Mouse (Mus musculus): Measurements from ENCODE around the gene Gfod2. TPM values are rescaled to one million over a fixed set of nuclear protein-coding genes. Genes with fewer than 3 reads are reported as not detected.

Gfod2 gene
- polyA plus RNA-seq, 1 experiment from 2014 or later, result 52.9 TPM

GRCm38 (mm10) chr8:105712286-105712685, 46.2 kb downstream of the Gfod2 start:
- WGBS, result 86% methylated on average over 3 of the region's 3 CpGs

GRCm38 (mm10) chr8:105709317-105709716, 49.1 kb downstream of the Gfod2 start:
- Histone ChIP-seq H3K9ac (replicated peaks; ENCODE audit: low read depth, low read length) (no peak overlapping the region), H3K4me3 (ENCODE audit: low read depth, low read length) (no peak overlapping the region), H3K27ac (ENCODE audit: low read depth, low read length) (no peak overlapping the region), H3K27me3 (ENCODE audit: control insufficient read depth, insufficient read depth, low read length) (no peaks in the 10 kb centered on the region), H3K9me3 (ENCODE audit: control insufficient read depth, low read length) (no peaks in the 10 kb centered on the region), H3K36me3 (ENCODE audit: control insufficient read depth, insufficient read depth, low read length) (no peaks in the 10 kb centered on the region), H3K4me2 (ENCODE audit: low read depth, low read length) (no peak overlapping the region), H3K4me1 (ENCODE audit: control insufficient read depth, insufficient read depth, low read length) (peaks cover 11% of the 10 kb centered on the region; the same call in 1 of the 2 replicates)
- ATAC-seq (ENCODE audit: low read depth), result no peak
- 79% methylated on average over 14 of the region's 14 CpGs for WGBS

More at GRCm38 (mm10) chr8:105712286-105712685, 46.2 kb downstream of the Gfod2 start:
- Histone ChIP-seq H3K4me1 (ENCODE audit: control insufficient read depth, insufficient read depth, low read length) (peaks cover 3% of the 10 kb centered on the region; the same call in 1 of the 2 replicates), H3K9ac (replicated peaks; ENCODE audit: low read depth, low read length) (no peak overlapping the region), H3K27ac (ENCODE audit: low read depth, low read length) (no peak overlapping the region), H3K9me3 (ENCODE audit: control insufficient read depth, low read length) (no peaks in the 10 kb centered on the region), H3K27me3 (ENCODE audit: control insufficient read depth, insufficient read depth, low read length) (no peaks in the 10 kb centered on the region), H3K4me3 (ENCODE audit: low read depth, low read length) (no peak overlapping the region), H3K36me3 (ENCODE audit: control insufficient read depth, insufficient read depth, low read length) (peaks cover 10% of the 10 kb centered on the region), H3K4me2 (ENCODE audit: low read depth, low read length) (no peak overlapping the region)
- ATAC-seq (ENCODE audit: low read depth), result no peak

- no peak overlapping the region for H3K27ac ChIP-seq (ENCODE audit: low read depth, low read length)
- 89% methylated on average over 8 of the region's 8 CpGs for WGBS
- ATAC-seq (ENCODE audit: low read depth), result no peak
- no peaks in the 10 kb centered on the region for H3K27me3 ChIP-seq (ENCODE audit: control insufficient read depth, insufficient read depth, low read length)
- H3K4me3 ChIP-seq (ENCODE audit: low read depth, low read length), result no peak overlapping the region
- no peaks in the 10 kb centered on the region for H3K36me3 ChIP-seq (ENCODE audit: control insufficient read depth, insufficient read depth, low read length)
- no peaks in the 10 kb centered on the region for H3K9me3 ChIP-seq (ENCODE audit: control insufficient read depth, low read length)
- H3K9ac ChIP-seq (replicated peaks; ENCODE audit: low read depth, low read length), result no peak overlapping the region
- peaks cover 11% of the 10 kb centered on the region; the same call in 1 of the 2 replicates for H3K4me1 ChIP-seq (ENCODE audit: control insufficient read depth, insufficient read depth, low read length)
- H3K4me2 ChIP-seq (ENCODE audit: low read depth, low read length), result no peak overlapping the region
Measured at GRCm38 (mm10) chr8:105708675-105709074, 49.8 kb downstream of the Gfod2 start.

GRCm38 (mm10) chr8:105707498-105708403, 50.7 kb downstream of the Gfod2 start, which contains the start of the genes 4933405L10Rik and Enkd1:
TSS of gene 4933405L10Rik (plus strand) at chr8:105707655.
TSS of gene Enkd1 (minus strand) at chr8:105708210.
- 1% methylated on average over 55 of the region's 55 CpGs for whole genome bisulfite sequencing
- ATAC-seq (ENCODE audit: low read depth), result peak; percentile 81

GRCm38 (mm10) chr8:105706426-105706825, 52.0 kb downstream of the Gfod2 start:
- no peak for ATAC-seq (ENCODE audit: low read depth)
- Histone ChIP-seq H3K9ac (replicated peaks; ENCODE audit: low read depth, low read length) (no peak overlapping the region), H3K36me3 (ENCODE audit: control insufficient read depth, insufficient read depth, low read length) (no peaks in the 10 kb centered on the region), H3K27ac (ENCODE audit: low read depth, low read length) (no peak overlapping the region), H3K4me1 (ENCODE audit: control insufficient read depth, insufficient read depth, low read length) (peaks cover 20% of the 10 kb centered on the region), H3K9me3 (ENCODE audit: control insufficient read depth, low read length) (no peaks in the 10 kb centered on the region), H3K27me3 (ENCODE audit: control insufficient read depth, insufficient read depth, low read length) (no peaks in the 10 kb centered on the region), H3K4me3 (ENCODE audit: low read depth, low read length) (no peak overlapping the region), H3K4me2 (ENCODE audit: low read depth, low read length) (peak overlapping the region; percentile 81; the same call in 1 of the 2 replicates)
- WGBS, result 81% methylated on average over 12 of the region's 12 CpGs

More at GRCm38 (mm10) chr8:105707498-105708403, 50.7 kb downstream of the Gfod2 start, which contains the start of the genes 4933405L10Rik and Enkd1:
- Histone ChIP-seq H3K4me3 (ENCODE audit: low read depth, low read length) (peak within 1 kb of the TSS; percentile 46), H3K27me3 (ENCODE audit: control insufficient read depth, insufficient read depth, low read length) (no peaks in the 10 kb centered on the region), H3K9ac (replicated peaks; ENCODE audit: low read depth, low read length) (peak within 1 kb of the TSS; percentile 26), H3K4me1 (ENCODE audit: control insufficient read depth, insufficient read depth, low read length) (peaks cover 11% of the 10 kb centered on the region; the same call in 1 of the 2 replicates), H3K4me2 (ENCODE audit: low read depth, low read length) (peak within 1 kb of the TSS; percentile 81), H3K9me3 (ENCODE audit: control insufficient read depth, low read length) (no peaks in the 10 kb centered on the region), H3K36me3 (ENCODE audit: control insufficient read depth, insufficient read depth, low read length) (no peaks in the 10 kb centered on the region), H3K27ac (ENCODE audit: low read depth, low read length) (no peak within 1 kb of the TSS)

- 90% methylated on average over 6 of the region's 6 CpGs for WGBS
- no peak overlapping the region for H3K27ac ChIP-seq (ENCODE audit: low read depth, low read length)
- H3K27me3 ChIP-seq (ENCODE audit: control insufficient read depth, insufficient read depth, low read length), result no peaks in the 10 kb centered on the region
Measured at GRCm38 (mm10) chr8:105704955-105705354, 53.5 kb downstream of the Gfod2 start.

GRCm38 (mm10) chr8:105704146-105704812, 54.2 kb downstream of the Gfod2 start:
- Histone ChIP-seq H3K4me3 (ENCODE audit: low read depth, low read length) (no peak overlapping the region), H3K4me1 (ENCODE audit: control insufficient read depth, insufficient read depth, low read length) (peaks cover 28% of the 10 kb centered on the region), H3K4me2 (ENCODE audit: low read depth, low read length) (no peak overlapping the region), H3K9ac (replicated peaks; ENCODE audit: low read depth, low read length) (no peak overlapping the region), H3K36me3 (ENCODE audit: control insufficient read depth, insufficient read depth, low read length) (no peaks in the 10 kb centered on the region), H3K9me3 (ENCODE audit: control insufficient read depth, low read length) (no peaks in the 10 kb centered on the region), H3K27ac (ENCODE audit: low read depth, low read length) (no peak overlapping the region), H3K27me3 (ENCODE audit: control insufficient read depth, insufficient read depth, low read length) (no peaks in the 10 kb centered on the region)
- ATAC-seq (ENCODE audit: low read depth), result no peak
- WGBS, result 94% methylated on average over 34 of the region's 34 CpGs

More at GRCm38 (mm10) chr8:105704955-105705354, 53.5 kb downstream of the Gfod2 start:
- no peaks in the 10 kb centered on the region for H3K36me3 ChIP-seq (ENCODE audit: control insufficient read depth, insufficient read depth, low read length)
- no peak overlapping the region for H3K4me2 ChIP-seq (ENCODE audit: low read depth, low read length)
- no peaks in the 10 kb centered on the region for H3K9me3 ChIP-seq (ENCODE audit: control insufficient read depth, low read length)
- no peak for ATAC-seq (ENCODE audit: low read depth)
- peaks cover 26% of the 10 kb centered on the region for H3K4me1 ChIP-seq (ENCODE audit: control insufficient read depth, insufficient read depth, low read length)
- H3K4me3 ChIP-seq (ENCODE audit: low read depth, low read length), result no peak overlapping the region
- no peak overlapping the region for H3K9ac ChIP-seq (replicated peaks; ENCODE audit: low read depth, low read length)

GRCm38 (mm10) chr8:105702731-105703415, 55.6 kb downstream of the Gfod2 start:
- H3K4me1 ChIP-seq (ENCODE audit: control insufficient read depth, insufficient read depth, low read length), result peaks cover 28% of the 10 kb centered on the region
- H3K9me3 ChIP-seq (ENCODE audit: control insufficient read depth, low read length), result no peaks in the 10 kb centered on the region

More at GRCm38 (mm10) chr8:105702731-105703415, 55.6 kb downstream of the Gfod2 start:
- Histone ChIP-seq H3K36me3 (ENCODE audit: control insufficient read depth, insufficient read depth, low read length) (peaks cover 9% of the 10 kb centered on the region), H3K27ac (ENCODE audit: low read depth, low read length) (no peak overlapping the region), H3K4me3 (ENCODE audit: low read depth, low read length) (no peak overlapping the region), H3K4me2 (ENCODE audit: low read depth, low read length) (peak overlapping the region; percentile 98; the same call in 1 of the 2 replicates), H3K9ac (replicated peaks; ENCODE audit: low read depth, low read length) (no peak overlapping the region), H3K27me3 (ENCODE audit: control insufficient read depth, insufficient read depth, low read length) (no peaks in the 10 kb centered on the region)
- no peak for ATAC-seq (ENCODE audit: low read depth)
- 93% methylated on average over 24 of the region's 24 CpGs for WGBS

Measured in neural tube, embryonic 14.5 days (tissue).